Mouse (Mus musculus) fibroblast of lung, adult 2 months (primary cell): ENCODE results near the gene Rbms2.
A peak's percentile ranks its signal among the peaks of the same experiment; 100 is the strongest.

ENCODE experiments used
- DNase-seq: peaks from one replicate; pipeline ENCODE4 v3.0.0-alpha.2; 2011; ENCODE audit warnings: low read depth

Gene Rbms2

DNA sequence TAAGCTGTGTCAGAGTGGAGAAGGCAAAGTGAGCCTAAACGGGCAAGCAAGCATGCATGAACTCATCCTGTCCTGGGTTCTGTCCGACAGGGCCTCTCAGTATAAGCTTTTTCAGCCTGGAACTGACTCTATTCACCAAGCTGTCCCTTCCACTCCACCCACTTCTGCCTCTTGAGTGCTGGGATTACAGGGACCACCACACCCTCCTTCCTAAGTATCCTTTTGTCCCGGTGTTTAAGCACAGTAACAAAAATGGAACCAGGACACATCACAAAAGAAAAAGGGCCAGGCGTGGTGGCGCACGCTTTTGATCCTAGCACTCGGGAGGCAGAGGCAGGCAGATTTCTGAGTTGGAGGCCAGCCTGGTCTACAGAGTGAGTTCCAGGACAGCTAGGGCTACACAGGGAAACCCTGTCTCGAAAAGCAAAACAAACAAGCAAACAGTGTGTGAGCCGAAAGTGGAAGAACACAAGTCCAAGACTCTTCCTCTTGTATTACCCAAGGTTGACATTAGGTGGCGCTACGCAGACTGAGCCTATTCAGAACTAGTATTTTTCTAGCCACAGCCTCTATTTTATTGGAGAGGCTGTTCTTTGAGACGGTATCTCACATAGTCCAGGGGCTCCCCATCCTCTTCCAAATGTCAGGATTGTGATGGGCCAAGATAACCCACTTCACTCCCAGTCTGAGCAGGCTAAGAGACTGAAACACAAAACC, 39.7 kb downstream of the Rbms2 start:
- peak; percentile 27 for DNase-seq

GRCm38 (mm10) chr10:128135374-128135773, 44.7 kb downstream of the Rbms2 start:
- DNase-seq = no peak

DNA sequence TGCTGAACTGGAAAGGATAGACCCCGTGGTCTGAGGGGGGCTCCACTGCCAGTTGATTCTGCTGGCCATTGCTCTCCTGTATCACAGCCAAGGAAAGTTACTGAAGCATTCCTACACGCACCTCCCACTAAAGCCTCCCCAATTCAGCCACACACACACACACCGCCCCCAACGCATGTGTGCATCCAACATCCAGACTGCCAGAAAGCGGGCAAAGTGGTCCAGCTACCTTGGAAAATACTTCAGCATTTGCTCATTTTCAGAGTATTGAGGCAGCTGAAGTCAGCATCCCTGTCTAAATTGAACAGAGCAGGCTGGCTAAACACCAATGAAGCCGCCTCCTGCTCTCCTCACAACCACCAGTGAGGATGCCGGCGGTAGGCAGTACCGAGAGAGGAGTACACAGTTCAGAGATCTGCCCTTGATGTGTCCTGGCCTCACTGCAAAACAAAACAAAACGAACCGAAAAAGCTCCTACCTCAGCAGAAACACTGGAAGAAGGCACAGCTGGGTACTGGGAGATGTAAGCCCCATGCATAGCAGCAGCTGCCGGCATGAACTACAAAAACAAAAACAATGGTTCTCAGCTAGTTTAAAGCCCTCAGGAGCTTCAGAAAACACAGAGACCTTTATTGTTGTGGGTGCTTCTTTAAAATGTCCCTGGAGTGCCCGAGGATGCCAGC, 46.3 kb downstream of the Rbms2 start:
- no peak for DNase-seq

DNA sequence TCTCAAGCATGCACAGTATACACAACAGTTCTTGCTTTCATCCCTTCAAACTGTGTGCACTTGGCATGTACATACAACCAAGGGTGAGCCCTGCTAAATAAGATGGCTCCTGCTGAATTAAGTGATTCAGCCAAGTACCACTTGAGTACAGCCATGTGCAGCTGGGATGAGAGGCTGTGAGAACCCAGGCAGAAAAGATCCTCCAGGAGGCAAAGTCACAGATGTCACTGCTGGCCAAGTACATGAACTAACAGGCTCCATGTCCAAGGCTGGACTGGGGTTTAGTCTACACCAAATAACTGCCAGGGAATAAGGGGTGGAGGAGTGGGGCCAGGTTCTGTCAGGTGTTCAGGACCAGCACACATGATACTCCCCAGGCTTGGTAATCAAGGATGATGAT, 48.3 kb downstream of the Rbms2 start:
- DNase-seq = no peak

DNA sequence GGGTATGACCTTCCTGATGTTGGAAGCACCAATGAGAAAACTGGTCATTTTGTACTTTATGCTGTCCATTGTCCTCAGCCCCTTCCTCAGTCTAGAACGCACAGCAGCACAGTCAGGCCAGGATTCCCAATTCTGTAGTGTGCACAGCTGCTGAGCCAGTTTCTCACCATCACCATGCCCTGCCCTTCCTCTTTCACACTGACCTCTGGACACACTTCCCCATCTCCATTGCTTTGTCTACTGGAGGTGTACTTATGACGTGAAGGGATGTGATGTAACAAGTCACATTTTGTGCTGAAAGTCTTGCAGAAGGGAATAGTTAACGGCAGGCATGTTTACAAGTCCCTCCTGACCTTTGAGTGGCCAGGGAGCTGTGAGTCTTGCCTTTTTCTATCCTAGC, 48.8 kb downstream of the Rbms2 start:
- DNase-seq = no peak

DNA sequence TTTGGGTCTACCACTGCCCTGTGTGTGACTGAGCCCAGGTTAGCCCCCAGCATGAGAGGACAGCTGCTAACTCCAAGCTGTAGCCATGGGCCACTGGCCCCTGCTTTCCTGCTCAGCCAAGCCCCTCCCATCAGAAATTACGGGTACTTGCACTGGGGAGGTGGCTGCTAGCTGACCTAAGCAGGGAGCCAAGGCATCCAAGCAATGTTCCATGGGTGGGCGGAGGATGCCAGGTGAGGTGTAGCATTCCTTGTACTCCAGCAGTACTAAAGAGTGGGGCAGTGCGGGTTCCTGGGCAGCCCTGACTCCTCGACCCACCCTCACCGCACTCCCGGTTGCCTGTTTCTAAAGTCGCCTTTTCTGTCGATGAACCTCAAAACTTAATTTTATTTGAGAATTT, 52.0 kb downstream of the Rbms2 start:
- no peak for DNase-seq

GRCm38 (mm10) chr10:128127497-128127896, 52.6 kb downstream of the Rbms2 start:
- no peak for DNase-seq

DNA sequence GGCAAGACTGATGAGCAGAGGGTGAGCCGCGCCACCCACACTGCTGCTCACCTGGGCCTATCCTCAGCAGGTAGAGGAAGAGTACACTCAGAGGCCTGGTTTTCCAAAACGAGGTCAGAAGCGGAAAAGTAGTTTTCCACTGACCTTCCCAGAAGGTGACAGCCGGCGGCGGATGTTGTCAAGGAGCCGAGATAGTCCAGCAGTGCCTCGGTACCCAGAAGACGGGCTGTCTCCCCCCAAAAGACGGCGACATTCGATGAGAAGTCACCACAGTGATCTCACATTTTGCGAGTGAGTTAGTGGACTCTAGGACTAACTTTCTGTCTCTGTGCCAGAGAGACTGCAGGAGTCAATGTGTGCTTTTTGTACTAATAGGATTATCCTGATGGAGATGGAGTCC, 54.1 kb downstream of the Rbms2 start:
- DNase-seq = no peak

- DNase-seq = no peak
Measured at GRCm38 (mm10) chr10:128124831-128125230, 55.3 kb downstream of the Rbms2 start.

- no peak for DNase-seq
Measured at GRCm38 (mm10) chr10:128123833-128124232, 56.3 kb downstream of the Rbms2 start.

DNA sequence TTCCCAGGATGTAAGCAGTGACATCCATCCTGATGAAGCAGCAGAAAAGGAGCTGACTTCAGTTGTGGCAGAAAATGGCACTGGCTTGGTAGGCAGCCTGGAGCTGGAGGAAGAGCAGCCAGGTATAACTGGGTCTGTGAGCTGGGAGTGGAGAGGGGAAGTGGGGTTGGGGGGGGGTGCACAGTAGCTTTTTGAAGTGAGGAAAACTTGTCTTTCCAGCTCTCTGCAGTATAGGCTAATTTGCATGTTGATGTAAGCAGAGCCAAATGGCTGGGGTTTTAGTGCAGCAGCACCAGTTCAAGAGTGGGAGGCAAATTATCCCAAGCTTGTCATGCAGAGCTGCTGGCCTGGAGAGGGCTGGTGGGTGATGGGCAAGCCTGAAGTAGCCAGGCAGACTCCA, 68.9 kb downstream of the Rbms2 start:
- DNase-seq = no peak

DNA sequence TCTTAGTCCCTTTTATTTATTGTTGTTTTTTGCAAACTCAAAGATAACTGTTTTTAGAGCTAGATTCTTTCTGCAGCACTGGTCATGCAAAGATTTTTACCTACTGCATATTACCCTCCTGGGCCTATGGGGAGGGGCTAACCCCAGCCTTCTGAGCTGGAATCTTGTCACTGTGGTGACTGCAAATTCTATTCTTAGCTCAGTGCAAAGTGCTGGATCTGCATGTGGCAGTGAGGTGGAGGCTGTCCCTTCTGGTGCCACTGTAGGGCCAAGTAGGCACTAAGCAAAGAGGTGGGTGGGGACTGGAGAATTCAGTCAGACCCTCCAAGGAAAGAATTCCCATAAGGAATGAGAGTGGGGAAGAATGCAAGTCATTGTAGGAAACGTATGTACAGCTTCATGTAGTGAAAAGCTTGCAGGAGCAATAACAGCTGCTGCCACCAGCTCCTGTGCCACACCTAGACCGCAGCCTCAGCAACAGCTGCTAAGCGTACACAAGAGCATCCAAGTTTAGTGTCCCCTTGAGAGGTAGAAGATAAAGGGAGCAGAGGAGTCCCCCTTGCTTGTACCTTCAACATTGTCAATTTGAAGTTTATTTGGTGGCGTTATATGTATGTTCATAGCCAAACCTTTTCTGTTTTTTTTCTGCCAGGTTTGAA, 69.9 kb downstream of the Rbms2 start:
- no peak for DNase-seq

GRCm38 (mm10) chr10:128097587-128097971, 82.5 kb downstream of the Rbms2 start:
- no peak for DNase-seq

GRCm38 (mm10) chr10:128096693-128097586, 83.2 kb downstream of the Rbms2 start:
- no peak for DNase-seq

DNA sequence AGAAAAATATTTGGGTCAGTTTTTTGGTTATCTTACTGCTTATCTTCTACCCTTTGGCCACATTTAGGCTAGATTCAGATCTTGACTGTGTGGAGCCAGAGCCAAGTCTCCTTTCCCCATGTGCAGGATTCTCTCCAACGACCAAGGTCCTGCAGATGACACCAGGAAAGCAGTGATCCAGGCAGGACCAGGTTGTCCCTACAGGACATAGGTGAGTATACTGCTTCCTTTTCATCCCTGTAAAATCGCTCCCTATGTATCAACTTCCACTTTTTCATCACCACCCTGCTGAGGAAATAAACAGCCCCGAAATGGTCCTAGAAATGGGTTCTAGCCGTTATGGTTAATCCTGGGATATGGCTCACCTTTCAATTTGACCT, 83.8 kb downstream of the Rbms2 start:
- no peak for DNase-seq

- DNase-seq = no peak
Measured at GRCm38 (mm10) chr10:128095003-128095636, 85.0 kb downstream of the Rbms2 start.

DNA sequence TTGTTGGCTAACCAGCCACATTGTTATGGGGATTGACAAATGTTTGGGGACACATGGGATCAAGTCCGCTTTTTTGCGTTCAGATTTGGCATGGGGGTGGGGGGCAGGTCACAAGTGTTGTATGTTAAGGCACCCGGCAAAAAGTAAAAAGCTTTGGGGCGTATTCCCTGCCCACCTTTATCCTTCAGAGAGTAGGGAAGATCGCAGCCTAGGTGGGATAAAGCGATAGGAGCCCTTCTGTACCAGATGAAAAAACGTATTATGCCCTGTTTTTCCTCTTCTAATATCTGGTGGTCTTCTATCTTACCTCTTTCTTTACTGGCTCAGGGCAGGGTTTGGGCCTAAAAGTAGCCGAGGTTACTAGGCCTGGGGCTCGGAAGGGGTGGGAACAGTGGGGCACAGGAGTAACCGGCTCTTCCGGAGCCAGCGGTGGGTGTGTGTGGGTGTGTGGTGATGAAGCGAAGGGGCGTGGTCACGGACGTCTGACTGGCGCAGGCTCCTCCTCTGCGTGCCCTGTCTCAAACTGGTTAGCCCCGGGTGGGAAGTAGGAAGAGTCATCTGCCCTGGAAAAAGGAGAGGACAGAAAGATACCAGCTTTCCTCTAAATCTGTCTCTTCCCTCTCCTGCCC, 85.6 kb downstream of the Rbms2 start:
- peak; percentile 83 for DNase-seq

- DNase-seq = no peak
Measured at GRCm38 (mm10) chr10:128093496-128094294, 86.4 kb downstream of the Rbms2 start.

DNA sequence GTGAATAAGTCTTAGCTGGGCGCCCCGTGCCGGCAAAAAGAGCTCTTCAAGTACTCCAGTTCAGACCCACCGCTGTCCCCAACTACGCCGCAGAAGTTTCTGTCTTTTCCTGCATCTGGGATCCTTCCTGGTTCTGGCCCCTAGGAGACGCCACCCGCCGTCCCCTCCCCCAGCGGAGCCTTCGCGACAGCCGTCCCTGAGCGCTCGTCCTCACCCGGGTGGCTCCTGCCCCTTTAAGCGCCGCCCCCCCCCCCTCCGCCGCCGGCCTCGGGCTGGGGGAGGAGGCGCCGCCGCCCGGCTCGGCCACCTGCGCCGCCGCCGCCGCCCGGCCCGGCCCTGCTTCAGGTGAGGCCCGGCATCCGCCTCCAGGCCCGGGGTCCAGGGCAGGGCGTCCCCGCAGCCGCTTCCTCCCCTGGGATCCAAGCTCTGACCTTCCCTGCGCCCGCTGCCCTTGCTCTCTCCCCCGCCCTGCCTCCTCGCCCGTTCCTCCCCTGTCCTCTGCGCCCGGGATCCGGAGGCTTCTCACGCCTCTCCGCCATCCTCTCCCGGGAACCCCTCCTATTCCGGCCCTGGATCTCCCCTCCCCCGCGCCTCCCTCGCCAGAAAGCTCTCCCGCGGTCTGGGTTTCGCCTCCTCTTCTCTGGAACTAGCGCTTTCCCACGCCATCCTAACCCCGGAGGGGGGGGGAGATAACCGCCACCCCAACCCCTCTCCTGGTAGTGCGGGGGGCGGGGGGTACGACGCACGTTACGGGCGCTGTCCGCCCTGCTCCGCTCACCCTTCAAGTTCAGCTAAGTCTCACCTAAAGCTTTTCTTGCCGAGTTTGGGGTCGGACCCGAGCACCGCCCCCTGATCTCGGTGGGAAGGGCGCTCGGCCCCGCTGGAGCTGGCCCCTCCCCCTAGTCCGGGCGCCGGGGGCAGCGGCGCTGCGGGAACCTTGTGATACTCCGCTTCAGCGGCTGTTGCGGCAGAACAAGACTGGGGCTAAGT, 87.3 kb downstream of the Rbms2 start:
- DNase-seq = peak; percentile 59
